Mouse (Mus musculus) spleen, adult 2 months (tissue): ENCODE measurements around the gene Eps15l1.

Experiments
- CTCF ChIP-seq: fragments of 200-500 bp; IDR thresholded peaks from 2 replicates; pipeline ENCODE4 v1.5.1; 2011; ENCODE audit warnings: mild to moderate bottlenecking, inconsistent platforms; ENCODE audit not compliant: insufficient read depth, insufficient read length, insufficient replicate concordance; ENCODE audit errors: extremely low read depth
- POLR2A ChIP-seq: fragments of 200-500 bp; IDR thresholded peaks from 2 replicates; pipeline ENCODE4 v1.6.1; 2011; ENCODE audit warnings: low read depth, low read length, inconsistent platforms

GRCm38 (mm10) chr8:72329116-72329515, 92.1 kb downstream of the Eps15l1 start:
- TF ChIP-seq CTCF (no peak), POLR2A (no peak)
